Mouse (Mus musculus): ENCODE data around the gene Man2a2. TPM values are rescaled to one million over a fixed set of nuclear protein-coding genes. Genes with fewer than 3 reads are reported as not detected.

Man2a2 gene
- 100 to 1,000 TPM; 128 to 158 TPM for total RNA-seq (2021)

DNA sequence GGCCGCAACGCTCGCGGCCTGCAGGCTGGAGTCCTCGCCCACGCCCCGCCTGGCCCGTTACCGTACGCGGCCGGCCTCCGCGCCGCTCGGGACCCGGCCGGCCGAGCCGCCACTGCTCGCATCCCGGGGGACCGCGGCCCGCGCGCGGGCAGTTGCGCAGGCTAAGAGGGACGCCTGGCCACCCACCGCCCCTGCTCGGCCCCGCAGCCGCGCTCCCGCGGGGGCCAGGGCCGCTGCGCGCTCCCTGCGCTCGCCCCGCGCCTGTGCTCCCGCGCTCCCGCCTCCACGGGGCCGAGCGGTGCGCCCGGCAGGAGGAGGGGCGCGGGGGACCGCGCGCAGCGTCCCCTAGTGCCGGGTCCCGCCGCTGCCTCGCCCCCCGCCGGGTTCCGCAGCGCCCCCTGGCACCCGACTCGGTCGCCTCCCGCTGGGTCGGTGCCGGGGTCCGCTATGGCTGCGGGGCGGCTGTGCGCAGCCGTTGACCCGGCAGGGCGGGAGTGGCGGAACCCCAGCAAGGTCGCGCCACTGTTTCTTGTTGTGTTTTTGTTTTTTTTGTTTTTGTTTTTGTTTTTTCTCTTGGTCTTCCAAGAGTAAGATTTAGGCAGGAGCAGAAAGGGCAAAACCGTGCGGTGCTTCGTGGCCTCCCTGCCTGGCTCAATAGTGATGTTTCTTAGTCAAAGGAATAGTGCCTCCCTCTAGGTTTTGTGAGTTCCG lies at the start of gene Man2a2:
Man2a2 (minus strand) TSS at position 335 of the 711 bp plus-strand sequence.
- DNase-seq (ENCODE audit: low spot score in 2 of 2): peak; percentile 72 to 83
- intact Hi-C loops (cut with DNase I): no loop called here

DNA sequence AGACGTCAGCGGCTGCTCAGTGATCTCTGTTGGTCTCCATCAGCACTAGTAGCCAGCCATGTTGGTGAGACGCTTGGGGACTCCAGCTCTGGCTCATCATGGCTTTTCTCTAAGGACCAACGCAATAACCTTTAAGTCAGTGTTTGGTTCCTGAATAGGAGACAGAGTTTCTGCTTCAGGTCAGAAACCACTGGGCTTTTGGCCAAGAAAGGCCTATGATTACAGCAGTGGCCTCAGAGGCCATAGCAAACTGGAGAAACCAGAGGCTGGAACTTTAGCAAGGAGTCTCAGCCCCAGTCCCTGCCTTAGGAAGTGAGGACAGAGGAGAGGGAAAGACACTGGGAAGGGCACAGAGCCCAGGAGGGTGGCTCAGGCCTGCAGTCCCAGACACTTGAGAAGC lies 49.4 kb upstream of the Man2a2 start:
- intact Hi-C loops (cut with DNase I): loop anchor here (1.0 kb wide), 1 partner anchor 41 kb away; no protein-coding TSS in a partner anchor
- DNase-seq (ENCODE audit: low spot score in 2 of 2): no peak

DNA sequence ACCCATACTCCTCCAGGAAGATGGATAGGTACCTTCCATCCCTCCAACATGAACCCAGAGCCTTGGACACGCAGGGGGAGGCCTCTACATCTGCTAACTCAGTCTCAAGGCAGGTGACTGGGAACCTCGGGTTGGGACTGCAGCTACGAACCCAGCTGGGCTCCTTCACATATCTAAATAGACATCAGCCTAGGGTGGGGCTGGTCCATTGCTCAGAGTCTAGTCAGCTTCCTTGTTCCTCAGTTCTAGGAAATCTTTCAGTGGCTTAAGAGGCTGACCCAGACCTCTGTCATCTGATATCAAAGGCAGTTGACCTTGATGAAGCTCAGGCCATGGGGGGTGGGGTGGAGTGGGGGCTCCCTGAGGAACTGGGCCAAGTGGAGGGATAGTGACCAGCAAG lies 48.1 kb upstream of the Man2a2 start:
- DNase-seq (ENCODE audit: low spot score in 2 of 2): no peak
- intact Hi-C loops (cut with DNase I): no loop called here

DNA sequence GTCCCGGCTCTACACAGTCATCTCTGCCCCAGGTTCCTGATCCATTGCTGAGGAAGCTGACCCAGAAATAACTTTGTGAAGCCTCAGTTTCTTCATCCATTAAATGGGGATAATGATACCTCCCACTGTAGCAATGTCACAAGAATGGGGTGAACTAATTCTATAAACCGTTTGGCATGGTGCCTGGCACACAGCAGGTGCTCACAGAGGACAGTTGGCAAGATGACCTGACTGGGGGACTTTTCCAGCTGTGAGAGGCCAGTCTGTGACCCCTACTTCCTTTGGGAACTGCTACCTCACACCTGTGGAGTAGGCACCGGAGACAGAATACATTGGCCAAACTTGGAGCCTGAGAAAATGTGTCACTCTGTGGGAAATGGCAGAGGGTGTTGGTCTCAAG lies 46.9 kb upstream of the Man2a2 start:
- DNase-seq (ENCODE audit: low spot score in 2 of 2): no peak
- intact Hi-C loops (cut with DNase I): no loop called here

- DNase-seq (ENCODE audit: low spot score in 2 of 2): no peak
- intact Hi-C loops (cut with DNase I): no loop called here
These were observed 46.4 kb upstream of the Man2a2 start for GRCm38 (mm10) chr7:80417601-80418000.

GRCm38 (mm10) chr7:80416969-80417368 lies 45.8 kb upstream of the Man2a2 start:
- intact Hi-C loops (cut with DNase I): no loop called here
- no peak for DNase-seq (ENCODE audit: low spot score in 2 of 2)

DNA sequence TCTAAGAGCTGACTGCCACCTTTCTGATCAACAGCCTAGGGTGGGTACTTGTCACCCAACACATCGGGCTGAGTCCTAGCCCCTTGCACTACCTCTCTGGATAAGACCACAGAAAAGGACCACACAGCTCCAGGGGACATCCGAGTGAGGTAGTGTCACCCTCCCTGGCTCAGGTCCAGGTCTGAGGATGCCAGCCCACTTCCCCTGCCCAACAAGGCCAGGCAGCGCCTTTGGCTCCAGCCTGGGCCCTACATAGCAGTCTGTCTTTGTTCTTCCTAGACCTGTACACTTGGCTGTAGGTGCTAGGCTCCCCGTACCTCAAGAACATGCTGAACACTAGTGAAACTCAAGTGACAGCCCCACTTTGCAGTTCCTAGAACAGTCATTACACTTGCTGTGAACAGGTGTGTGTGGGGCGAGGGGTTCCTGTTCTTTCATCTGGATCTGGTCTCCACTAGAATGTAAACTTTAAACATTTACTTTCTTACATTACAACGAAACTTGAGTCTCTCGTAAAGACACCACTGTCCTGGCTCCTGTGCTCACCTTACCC lies 43.2 kb upstream of the Man2a2 start:
- DNase-seq (ENCODE audit: low spot score in 2 of 2): no peak
- intact Hi-C loops (cut with DNase I): no loop called here

DNA sequence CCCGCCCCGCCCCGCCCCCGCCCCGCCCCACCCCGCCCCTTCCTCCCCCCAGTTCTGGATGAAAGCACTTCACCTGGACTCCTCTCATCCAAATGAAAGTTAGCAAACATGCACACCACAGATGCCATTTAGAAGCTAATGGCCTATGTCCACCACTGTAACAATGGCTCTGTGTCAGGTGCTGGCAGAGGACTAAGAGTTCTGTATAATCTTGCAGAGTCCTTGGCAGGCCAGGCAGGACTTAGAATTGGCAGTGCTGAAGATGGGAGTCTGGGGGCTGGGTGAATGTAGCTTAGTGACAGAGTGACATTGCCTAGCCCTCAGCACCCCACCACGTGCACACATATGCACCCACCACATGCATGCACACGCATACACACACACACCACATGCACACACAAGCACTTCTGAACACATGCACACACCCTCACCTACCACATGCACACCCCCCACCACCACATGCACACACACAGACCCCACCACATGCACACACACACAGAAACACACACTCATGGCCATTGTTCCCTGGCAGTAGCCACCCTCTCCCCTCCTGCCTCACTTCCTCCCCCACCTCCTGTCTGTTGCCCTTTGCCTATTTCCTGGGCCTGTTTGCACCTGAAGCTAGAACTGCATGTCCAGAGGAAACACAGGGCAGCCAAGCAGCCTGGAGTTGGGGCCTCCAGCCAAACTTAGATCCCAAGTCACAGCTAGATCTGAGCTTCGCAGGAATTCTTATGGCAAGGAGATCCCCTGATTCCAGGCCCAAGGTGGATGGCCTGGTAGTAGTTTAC lies 42.5 kb upstream of the Man2a2 start:
- no peak for DNase-seq (ENCODE audit: low spot score in 2 of 2)
- intact Hi-C loops (cut with DNase I): no loop called here

GRCm38 (mm10) chr7:80412781-80413180 lies 41.6 kb upstream of the Man2a2 start:
- no peak for DNase-seq (ENCODE audit: low spot score in 2 of 2)
- intact Hi-C loops (cut with DNase I): no loop called here

DNA sequence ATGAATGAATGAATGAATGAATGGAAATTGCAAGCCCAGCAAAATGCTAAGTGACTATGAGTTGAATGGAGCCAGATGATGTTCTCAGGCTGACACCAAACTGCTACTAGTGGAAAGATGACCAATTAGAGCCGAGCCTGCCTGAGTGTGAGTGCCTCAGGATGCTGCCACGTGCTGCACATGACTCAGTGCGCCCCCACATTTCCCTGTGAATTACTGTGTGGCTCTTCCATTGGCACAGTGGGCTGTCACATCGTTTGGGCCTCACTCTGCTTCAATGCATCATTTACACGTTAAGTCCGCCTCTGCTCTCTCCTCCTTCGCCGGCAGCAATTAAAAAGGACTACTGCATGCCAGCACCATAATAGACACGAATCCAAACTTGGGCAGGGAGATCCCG lies 41.1 kb upstream of the Man2a2 start:
- intact Hi-C loops (cut with DNase I): no loop called here

GRCm38 (mm10) chr7:80410380-80410779 lies 39.2 kb upstream of the Man2a2 start:
- DNase-seq (ENCODE audit: low spot score in 2 of 2): no peak
- intact Hi-C loops (cut with DNase I): no loop called here

More for the DNA sequence above, 41.1 kb upstream of the Man2a2 start:
- DNase-seq (ENCODE audit: low spot score in 2 of 2): peak; percentile 79 to 81

DNA sequence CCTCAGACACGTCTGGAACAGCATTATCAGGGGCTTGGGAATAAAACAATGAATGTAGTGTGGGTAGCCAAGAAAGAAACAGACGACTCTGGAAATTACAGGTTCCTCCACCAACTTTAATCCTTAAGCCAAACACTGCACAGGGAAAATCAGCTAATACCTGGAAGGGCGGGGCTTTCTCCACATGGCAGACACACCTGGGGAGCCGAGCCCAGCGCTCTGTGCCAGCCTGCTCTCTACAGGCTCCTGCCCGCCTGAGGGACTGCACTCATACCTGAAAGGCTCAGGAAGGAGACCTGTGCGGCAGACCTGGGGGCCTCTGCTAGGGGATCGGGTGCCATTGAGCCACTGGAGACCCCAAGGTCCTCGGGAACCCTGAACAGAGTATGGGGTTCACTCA lies 36.5 kb upstream of the Man2a2 start:
- DNase-seq (ENCODE audit: low spot score in 2 of 2): no peak
- intact Hi-C loops (cut with DNase I): no loop called here

DNA sequence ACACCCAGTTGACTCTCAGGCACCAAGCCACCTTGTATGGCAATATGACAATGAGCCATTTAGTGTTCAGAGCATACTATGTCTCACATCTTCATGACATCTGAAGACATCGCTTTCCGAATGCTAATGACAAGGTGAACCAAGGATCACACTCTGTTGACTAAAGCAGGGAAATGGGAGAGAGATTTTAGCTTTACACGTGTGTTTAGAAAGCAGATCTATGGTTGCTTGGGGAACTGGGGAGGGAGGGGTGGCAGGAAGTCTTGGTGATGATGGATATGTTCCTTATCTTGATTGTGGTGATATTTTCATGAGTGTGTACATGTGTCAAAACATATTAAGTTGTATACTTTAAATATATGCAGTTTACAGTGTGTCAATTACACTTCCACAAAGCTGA lies 35.0 kb upstream of the Man2a2 start:
- intact Hi-C loops (cut with DNase I): no loop called here
- no peak for DNase-seq (ENCODE audit: low spot score in 2 of 2)

DNA sequence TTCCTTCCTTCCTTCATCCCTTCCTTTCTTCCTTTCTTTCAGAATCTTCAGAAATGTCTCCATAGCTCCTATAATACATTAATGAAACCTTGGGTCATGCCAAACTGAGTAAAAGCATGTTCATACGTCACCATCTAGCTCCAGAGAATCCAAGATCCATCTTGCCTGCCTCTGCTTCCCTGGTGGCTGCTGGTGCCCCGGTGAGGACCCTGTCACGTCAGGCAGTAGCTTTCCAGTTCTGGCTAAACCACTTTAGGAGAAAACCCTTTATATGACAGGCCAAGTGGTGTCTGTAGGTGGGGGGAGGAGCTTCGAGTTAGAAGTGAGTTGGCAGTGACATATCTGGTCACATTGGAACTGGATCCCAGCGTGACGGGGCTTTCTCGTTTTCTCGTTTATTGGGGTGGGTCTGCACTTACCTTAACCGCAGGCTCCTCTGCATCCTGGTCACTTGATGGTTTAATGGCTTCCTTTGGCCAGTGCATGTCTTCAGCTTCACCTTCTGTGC lies 34.1 kb upstream of the Man2a2 start, which contains the start of gene Furin:
Furin (minus strand) TSS at position 249 of the 508 bp plus-strand sequence.
- DNase-seq (ENCODE audit: low spot score in 2 of 2): no peak
- intact Hi-C loops (cut with DNase I): no loop called here

DNA sequence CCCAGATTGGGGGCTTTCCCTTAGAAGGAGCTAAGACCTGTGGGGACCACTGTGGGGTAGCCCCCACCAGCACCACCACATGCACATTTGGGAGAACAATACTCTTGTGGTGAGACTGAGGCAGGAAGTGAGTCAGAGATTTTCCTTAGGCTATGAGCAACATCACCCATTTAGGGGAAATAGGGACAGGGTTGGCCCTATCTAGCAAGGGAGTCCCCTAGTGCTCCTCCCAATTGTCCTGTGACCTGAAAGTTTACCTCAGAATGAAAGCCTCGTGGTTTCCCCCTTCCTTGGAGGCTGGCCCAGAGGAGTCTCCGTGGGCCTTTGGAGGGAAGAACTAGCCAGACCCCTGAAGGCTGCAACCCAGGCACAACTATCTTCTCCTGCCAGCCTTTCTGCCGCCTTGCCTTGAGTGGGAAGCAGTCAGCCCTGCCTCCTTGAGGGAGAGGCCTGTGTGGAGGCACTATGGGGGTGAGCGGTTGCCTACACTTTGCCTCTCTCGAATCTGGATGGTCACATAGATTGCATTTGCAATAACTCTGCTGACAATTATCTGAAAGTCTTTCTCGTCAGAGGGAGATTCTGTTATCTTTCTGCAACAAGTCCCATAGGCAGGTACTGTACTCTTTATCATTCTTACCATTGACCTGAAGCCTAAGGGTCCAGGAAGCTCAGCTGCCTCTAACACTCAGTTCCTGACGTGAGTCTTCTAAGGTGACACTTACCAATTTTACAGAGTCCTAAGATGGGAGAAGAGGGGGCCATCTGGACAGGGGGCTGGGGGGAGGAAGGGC lies 33.1 kb upstream of the Man2a2 start:
- no peak for DNase-seq (ENCODE audit: low spot score in 2 of 2)
- intact Hi-C loops (cut with DNase I): no loop called here

GRCm38 (mm10) chr7:80403551-80403950 lies 32.4 kb upstream of the Man2a2 start:
- no peak for DNase-seq (ENCODE audit: low spot score in 2 of 2)
- intact Hi-C loops (cut with DNase I): no loop called here

DNA sequence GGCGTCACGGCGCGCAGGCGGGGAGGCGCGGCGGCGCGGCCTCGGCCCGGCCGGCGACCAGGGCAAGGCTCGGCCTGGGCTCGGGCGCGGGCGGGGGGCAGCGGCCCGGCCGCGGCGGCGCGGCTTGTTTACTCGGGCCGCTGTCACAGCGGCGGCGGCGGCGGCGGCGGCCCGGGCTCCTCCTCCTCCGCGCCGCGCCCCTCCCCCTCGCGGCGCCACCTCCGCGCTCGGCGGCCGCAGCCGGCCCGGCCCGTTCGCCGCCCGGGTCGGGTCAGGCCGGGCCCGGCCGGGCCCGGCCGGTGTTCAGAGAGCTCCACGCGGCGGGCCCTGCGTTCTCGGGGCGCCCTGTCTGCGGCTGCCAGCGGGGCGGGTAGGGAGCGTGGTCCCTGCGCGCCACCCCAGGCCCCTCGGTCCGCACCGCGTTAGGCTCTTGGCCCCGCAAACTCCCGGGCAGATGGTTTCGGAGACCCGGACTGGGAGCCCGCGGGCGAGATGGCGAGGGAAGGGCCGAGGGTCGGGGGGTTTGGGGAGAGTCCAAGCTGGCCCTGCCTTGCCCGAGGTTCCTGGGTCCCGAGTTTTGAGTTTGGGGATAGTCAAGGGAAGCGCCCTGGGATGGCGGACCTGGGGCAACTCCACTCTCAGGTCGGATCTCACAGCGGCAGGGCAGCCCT lies 31.6 kb upstream of the Man2a2 start:
- peak in 1 of 2 experiments; percentile 42 for DNase-seq (ENCODE audit: low spot score in 2 of 2)
- intact Hi-C loops (cut with DNase I): no loop called here

GRCm38 (mm10) chr7:80401860-80402641 lies 30.9 kb upstream of the Man2a2 start:
- intact Hi-C loops (cut with DNase I): no loop called here
- DNase-seq (ENCODE audit: low spot score in 2 of 2): peak in 1 of 2 experiments; percentile 46
